Mouse (Mus musculus) lung, adult 2 months (tissue): ENCODE results near the gene Zfp683. TPM values are rescaled to one million over a fixed set of nuclear protein-coding genes. Genes with fewer than 3 reads are reported as not detected.

Source experiments
- DNase-seq: peaks from one replicate; pipeline ENCODE4 v3.0.0; 2022
- H3K4me1 ChIP-seq: fragments of 200-500 bp; 2 replicates; pipeline ENCODE4 v1.6.1; 2011; ENCODE audit warnings: low read length; ENCODE audit not compliant: control insufficient read depth, insufficient read depth
- H3K4me3 ChIP-seq: fragments of 200-500 bp; replicated peaks from 2 replicates; pipeline ENCODE3; 2011; ENCODE audit warnings: low read depth, mild to moderate bottlenecking, control low read depth, low read length; ENCODE audit errors: extremely low read depth
- CTCF ChIP-seq: fragments of 200-500 bp; IDR thresholded peaks from 2 replicates; pipeline ENCODE4 v1.5.1; 2011; ENCODE audit warnings: mild to moderate bottlenecking, low read length, control low read depth; ENCODE audit not compliant: insufficient read depth
- POLR2A ChIP-seq: fragments of 200-500 bp; IDR thresholded peaks from 2 replicates; pipeline ENCODE4 v1.6.1; 2011; ENCODE audit warnings: low read depth, mild to moderate bottlenecking, control low read depth, low read length, borderline replicate concordance; ENCODE audit errors: extremely low read depth
- WGBS: fragments of 180-500 bp; shearing (Covaris S2); methylation state at CpG from one replicate; pipeline ENCODE4 v1.1.7; 2018; 5-methylcytosine and 5-hydroxymethylcytosine counted together
- polyA plus RNA-seq: library from polyadenylated mRNA; depleted of rRNA; stranded (reverse); fragments of >200 nt; gene quantifications from 2 replicates; pipeline ENCODE4 v1.2.3, GENCODE M21; 2012; rRNA removed

Zfp683 gene
- polyA plus RNA-seq, 1 experiment = 0.27 TPM

DNA sequence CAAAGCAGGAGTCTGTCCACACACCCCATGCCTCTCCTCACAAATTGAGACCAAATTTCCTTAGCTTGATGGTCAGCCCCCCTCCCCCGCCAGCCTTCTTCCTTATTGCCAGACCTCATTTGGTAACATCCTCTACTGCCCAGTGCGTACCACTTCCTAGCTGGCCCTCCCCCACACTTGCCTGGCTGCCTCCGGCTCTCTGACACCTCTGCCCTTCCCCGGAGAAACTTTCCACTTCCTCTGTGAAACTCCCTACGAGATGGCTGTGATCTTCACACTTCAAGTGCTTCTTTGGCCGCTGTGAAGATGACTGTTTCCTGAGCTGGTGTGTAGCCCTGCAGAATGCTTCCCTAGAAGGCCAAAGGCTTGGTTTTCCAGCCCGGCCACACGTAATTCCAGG lies 45.0 kb downstream of the Zfp683 start:
- DNase-seq = no peak
- 31% methylated on average over 8 of the region's 8 CpGs for WGBS
- Histone ChIP-seq H3K4me1 (no peaks in the 10 kb centered on the region), H3K4me3 (no peak overlapping the region)
- no peak for TF ChIP-seq CTCF
- TF ChIP-seq POLR2A = no peak

DNA sequence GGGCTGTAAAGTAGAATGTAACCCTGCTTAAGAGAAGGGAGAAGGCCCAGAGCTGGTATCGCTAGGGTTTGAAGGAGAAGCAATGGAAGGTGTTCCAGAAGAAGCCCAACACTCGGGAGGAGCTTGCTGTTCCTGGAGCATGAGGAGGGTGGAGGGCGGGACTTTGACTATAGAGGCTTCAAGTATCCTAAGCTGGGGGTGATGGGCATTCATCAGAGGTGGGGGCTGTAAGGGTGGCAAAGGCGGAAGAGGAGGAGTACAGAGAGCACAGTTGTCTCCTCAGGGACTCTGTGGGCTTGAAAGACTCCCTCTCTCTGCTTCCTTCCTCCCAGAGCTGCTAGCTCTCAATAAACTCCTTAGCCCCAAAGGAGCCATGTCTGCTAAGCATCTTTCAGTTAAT lies 46.6 kb downstream of the Zfp683 start:
- TF ChIP-seq CTCF (no peak), POLR2A (no peak)
- Histone ChIP-seq H3K4me1 (no peaks in the 10 kb centered on the region), H3K4me3 (no peak overlapping the region)
- DNase-seq = no peak
- 74% methylated on average over 4 of the region's 4 CpGs for WGBS

DNA sequence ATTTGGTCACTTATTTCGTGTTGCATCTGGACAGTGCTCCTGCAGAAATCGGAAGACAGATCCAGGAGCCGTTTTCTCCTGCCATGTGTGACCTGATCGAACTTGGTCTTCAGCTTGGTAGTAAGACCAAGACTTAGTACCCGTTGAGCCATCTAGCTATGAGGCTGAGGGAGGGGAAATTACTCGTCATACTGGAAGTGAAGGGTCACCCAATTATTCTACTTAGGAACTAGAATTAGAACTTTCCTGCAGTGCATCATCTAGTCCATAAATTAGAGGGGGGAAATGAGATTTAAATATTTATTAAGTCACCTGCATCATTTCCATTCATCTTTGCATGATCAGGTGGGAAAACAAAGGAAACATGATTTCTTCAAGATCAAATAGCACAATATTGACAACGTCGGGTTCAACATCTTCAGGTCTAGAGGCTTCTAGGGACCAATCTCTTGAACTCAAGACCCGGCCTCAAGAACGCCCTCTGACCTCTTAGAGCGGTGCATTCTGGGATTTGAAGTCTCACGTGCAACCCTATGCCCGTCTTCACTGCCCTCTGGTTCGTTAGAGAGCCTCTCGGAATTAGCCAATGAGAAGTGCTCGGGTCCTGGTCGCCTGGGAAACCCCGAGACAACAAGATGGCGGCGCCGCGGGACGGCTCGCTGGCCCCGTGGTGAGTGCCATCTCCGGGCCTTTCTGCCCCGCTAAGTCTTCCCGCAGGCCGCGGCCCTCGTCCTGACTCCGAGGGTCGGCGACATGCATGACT lies 48.5 kb downstream of the Zfp683 start, which contains the start of gene Ubxn11:
Ubxn11 (plus strand) TSS at position 592 of the 763 bp plus-strand sequence.
- 0 out of 2 replicates have a peak, but pooled peaks have one; percentile 23 for TF ChIP-seq POLR2A
- no peak for TF ChIP-seq CTCF
- 18% methylated on average over 34 of the region's 34 CpGs for WGBS
- peak; percentile 78 for DNase-seq
- H3K4me3 ChIP-seq = peak within 1 kb of the TSS; percentile 86
- no peaks in the 10 kb centered on the region for H3K4me1 ChIP-seq

DNA sequence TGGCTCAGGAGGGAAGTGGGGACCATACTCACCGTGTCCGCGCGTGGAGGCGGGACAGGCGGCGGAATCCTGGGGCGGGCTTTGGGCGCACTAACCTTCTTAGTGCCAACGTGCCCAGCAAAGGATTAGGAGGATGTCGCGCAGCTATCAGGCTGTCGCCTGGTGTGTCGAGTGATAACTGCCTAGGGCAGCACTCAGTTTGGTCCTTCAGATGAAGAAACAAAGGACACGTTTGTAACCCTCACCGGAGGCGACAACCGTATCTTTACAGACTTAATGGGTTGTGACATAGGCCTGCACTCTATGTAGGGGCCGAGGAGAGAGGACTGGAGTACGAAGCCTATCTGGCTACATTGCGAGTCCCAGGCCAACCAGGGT lies 49.1 kb downstream of the Zfp683 start:
- peak overlapping the region; percentile 86 for H3K4me3 ChIP-seq
- TF ChIP-seq POLR2A (no peak), CTCF (no peak)
- H3K4me1 ChIP-seq = no peaks in the 10 kb centered on the region
- DNase-seq = no peak
- 7% methylated on average over 21 of the region's 21 CpGs for WGBS

DNA sequence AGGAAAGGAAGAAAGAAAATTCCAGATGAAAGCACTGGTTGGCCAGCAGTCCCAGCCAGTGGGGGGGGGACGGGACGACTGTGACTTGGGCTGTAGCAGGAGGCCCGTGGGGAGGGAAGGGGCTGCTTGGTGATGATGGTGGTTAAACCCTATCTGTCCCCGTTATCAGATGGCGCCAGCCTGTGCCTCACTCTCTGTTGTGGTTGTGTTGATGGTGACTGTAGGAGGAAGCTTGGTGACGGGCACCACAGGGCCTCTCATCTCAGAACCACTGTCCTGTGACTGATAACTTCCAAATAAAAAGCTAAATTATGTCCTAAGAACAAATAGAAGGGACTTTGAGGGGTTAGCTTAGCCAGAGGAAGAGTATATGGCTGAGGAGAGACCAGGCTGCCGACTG lies 52.5 kb downstream of the Zfp683 start:
- H3K4me3 ChIP-seq = no peak overlapping the region
- no peaks in the 10 kb centered on the region for H3K4me1 ChIP-seq
- no peak for TF ChIP-seq POLR2A
- no peak for TF ChIP-seq CTCF
- DNase-seq = no peak
- WGBS = 55% methylated on average over 7 of the region's 7 CpGs

DNA sequence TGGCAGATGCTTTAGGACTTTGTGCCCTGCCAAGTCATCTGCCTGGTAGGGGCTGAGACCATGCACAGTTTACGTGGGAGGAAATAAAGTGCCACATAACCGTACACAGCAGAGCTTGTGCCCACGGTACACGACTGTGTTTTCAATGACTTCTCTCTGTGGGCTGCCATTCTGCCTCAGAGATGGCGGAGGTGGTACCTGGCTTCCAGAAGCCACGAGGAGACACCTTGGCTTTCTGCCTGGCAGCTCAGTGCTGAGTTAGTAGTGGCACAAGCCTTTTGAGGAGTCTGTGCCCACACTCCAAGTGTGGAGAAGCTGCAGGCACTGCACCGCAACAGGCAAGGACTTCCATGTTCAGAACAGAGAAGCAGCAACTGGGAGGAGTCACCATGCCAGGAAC lies 54.1 kb downstream of the Zfp683 start:
- no peaks in the 10 kb centered on the region for H3K4me1 ChIP-seq
- DNase-seq = no peak
- no peak overlapping the region for H3K4me3 ChIP-seq
- no peak for TF ChIP-seq POLR2A
- no peak for TF ChIP-seq CTCF
- WGBS = 77% methylated on average over 7 of the region's 7 CpGs

DNA sequence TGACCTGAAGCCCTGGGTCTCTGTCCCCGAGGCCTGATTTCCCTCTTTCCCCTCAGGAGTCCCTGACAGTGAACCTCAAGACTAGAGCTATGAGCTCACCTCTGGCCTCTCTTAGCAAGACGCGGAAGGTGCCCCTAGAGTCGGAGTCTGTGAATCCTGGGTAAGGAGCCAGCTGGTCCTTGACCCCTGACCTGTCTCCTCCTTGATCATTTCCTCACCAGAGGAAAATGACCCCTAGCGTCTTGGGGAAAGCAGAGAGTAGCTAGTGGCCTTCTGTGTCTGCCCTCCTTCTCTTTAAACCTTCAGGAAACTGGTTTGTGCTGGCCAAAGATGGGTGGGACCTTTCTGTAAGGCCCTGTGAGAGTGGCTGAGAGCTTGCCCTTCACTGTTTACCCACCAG lies 54.6 kb downstream of the Zfp683 start:
- no peak for DNase-seq
- no peak for TF ChIP-seq CTCF
- no peak for TF ChIP-seq POLR2A
- Histone ChIP-seq H3K4me1 (no peaks in the 10 kb centered on the region), H3K4me3 (no peak overlapping the region)
- 29% methylated on average over 5 of the region's 5 CpGs for WGBS

Other genes with a start within 250 kb of the Zfp683 start
- 57.2 and 65.6 TPM in 2 replicates for gene Rps6ka1, start 166.0 kb upstream of the Zfp683 start, polyA plus RNA-seq
- 14.6 and 28.9 TPM in 2 replicates for gene Hmgn2, start 85.2 kb upstream of the Zfp683 start, polyA plus RNA-seq
- 21.6 and 28.4 TPM in 2 replicates for gene Dhdds, start 52.9 kb upstream of the Zfp683 start, polyA plus RNA-seq
- 0.06 TPM in 1 of 2 replicates, not detected in the other for gene Lin28a, start 35.0 kb upstream of the Zfp683 start, polyA plus RNA-seq
- gene Crybg2, start 7.0 kb downstream of the Zfp683 start, polyA plus RNA-seq = 7.2 and 14.7 TPM in 2 replicates
- 52.8 and 76.5 TPM in 2 replicates for gene Cd52, start 41.2 kb downstream of the Zfp683 start, polyA plus RNA-seq
- 28.8 and 30.0 TPM in 2 replicates for gene Ubxn11, start 48.7 kb downstream of the Zfp683 start, polyA plus RNA-seq
- gene Sh3bgrl3, start 75.0 kb downstream of the Zfp683 start, polyA plus RNA-seq = 654 and 703 TPM in 2 replicates
- gene Cep85, start 133.3 kb downstream of the Zfp683 start, polyA plus RNA-seq = 17.1 and 30.2 TPM in 2 replicates
- not detected in 2 replicates for gene Gm7534, start 149.2 kb downstream of the Zfp683 start, polyA plus RNA-seq
- 0.20 and 0.31 TPM in 2 replicates for gene Catsper4, start 173.5 kb downstream of the Zfp683 start, polyA plus RNA-seq
- 13.8 and 15.8 TPM in 2 replicates for gene Cnksr1, start 184.6 kb downstream of the Zfp683 start, polyA plus RNA-seq
- gene E130218I03Rik, start 189.8 kb downstream of the Zfp683 start, polyA plus RNA-seq = not detected in 2 replicates
- 7.2 and 7.5 TPM in 2 replicates for gene Zfp593, start 191.8 kb downstream of the Zfp683 start, polyA plus RNA-seq
- gene Gm30191, start 193.1 kb downstream of the Zfp683 start, polyA plus RNA-seq = not detected in 2 replicates
- 37.9 and 61.1 TPM in 2 replicates for gene Grrp1, start 200.3 kb downstream of the Zfp683 start, polyA plus RNA-seq
- 2.3 and 4.3 TPM in 2 replicates for gene Pdik1l, start 234.1 kb downstream of the Zfp683 start, polyA plus RNA-seq